Mouse (Mus musculus): ENCODE measurements around the gene Clstn1.

DNA sequence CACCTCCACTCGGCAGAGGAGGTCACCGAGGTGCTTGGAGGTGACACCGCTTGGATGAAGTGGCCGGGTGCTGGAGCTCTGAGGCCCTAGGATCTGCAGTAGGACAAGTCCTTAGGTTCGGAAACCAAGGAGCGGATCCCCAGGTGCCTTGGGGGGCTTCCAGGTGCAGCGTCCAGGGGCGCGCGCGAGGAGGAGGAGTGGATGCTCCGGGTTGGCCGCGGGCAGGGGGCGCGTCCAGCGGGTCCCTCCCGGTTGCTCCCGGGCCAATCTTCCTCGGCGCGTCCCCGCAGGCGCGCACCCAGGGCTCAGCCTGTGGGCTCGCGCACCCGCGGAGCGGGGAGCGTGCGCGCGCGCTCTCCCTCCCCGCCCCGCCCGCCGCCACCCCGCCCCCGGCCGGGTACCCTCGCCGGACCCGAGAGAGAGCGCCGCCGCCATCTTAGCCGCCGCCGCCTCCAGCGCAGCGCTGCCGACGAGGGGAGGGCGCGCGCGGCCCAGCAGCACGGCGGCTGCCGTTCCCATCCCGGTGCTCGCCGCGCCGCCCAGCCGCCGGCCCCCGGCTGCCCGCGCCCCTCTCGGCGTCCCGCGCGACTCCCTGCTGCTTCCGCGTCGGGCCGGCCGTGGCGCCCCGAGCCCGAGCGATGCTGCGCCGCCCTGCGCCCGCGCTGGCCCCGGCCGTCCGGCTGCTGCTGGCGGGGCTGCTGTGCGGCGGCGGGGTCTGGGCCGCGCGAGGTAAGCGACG, at the start of gene Clstn1:
- TF ChIP-seq CTCF (IDR thresholded peaks at IDR 0.05; ENCODE audit: low read depth) (no peak), EP300 (IDR thresholded peaks at IDR 0.05; ENCODE audit: low read depth) (no peak)

All from liver, embryonic 14.5 days (tissue).